Mouse (Mus musculus): ENCODE data around the gene Frmd4a.

GRCm38 (mm10) chr2:4152521-4153040 is 135.1 kb downstream of the Frmd4a start:
- TF ChIP-seq CTCF (IDR thresholded peaks at IDR 0.05; ENCODE audit: extremely low read depth, insufficient read length, insufficient replicate concordance, low read depth, low read length), result no peak
- TF ChIP-seq POLR2A (IDR thresholded peaks at IDR 0.05; ENCODE audit: low read depth, low read length), result no peak
